Mouse (Mus musculus) stomach, embryonic 15.5 days (tissue): ENCODE results near the gene Trpm1. TPM values are rescaled to one million over a fixed set of nuclear protein-coding genes. Genes with fewer than 3 reads are reported as not detected.

ENCODE experiments used
- ATAC-seq: fragments of 200-750 bp; cut with Nextera tagmentation; 2 replicates; pipeline ENCODE4 v1.8.0; 2017; ENCODE audit warnings: low read depth, moderate number of reproducible peaks, moderate TSS enrichment; ENCODE audit not compliant: insufficient read depth, low FRiP score
- H3K27ac ChIP-seq: fragments of 300-500 bp; sonication (generic); 2 replicates; pipeline ENCODE4 v1.5.1; 2015; ENCODE audit warnings: mild to moderate bottlenecking, inconsistent platforms
- H3K27me3 ChIP-seq: fragments of 300-500 bp; sonication (generic); replicated peaks from 2 replicates; pipeline ENCODE4 v1.6.1; 2015; ENCODE audit warnings: inconsistent platforms
- H3K36me3 ChIP-seq: fragments of 300-500 bp; sonication (generic); 2 replicates; pipeline ENCODE4 v1.6.1; 2015; ENCODE audit warnings: inconsistent platforms
- H3K4me1 ChIP-seq: fragments of 300-500 bp; sonication (generic); 2 replicates; pipeline ENCODE4 v1.6.1; 2015; ENCODE audit warnings: inconsistent platforms
- H3K4me2 ChIP-seq: fragments of 300-500 bp; sonication (generic); 2 replicates; pipeline ENCODE4 v1.6.1; 2015; ENCODE audit warnings: mild to moderate bottlenecking, inconsistent platforms
- H3K4me3 ChIP-seq: fragments of 300-500 bp; sonication (generic); replicated peaks from 2 replicates; pipeline ENCODE4 v1.5.1; 2015; ENCODE audit warnings: inconsistent platforms
- H3K9ac ChIP-seq: fragments of 300-500 bp; sonication (generic); 2 replicates; pipeline ENCODE4 v1.6.1; 2015; ENCODE audit warnings: inconsistent platforms
- H3K9me3 ChIP-seq: fragments of 300-500 bp; sonication (generic); 2 replicates; pipeline ENCODE4 v1.6.1; 2016; ENCODE audit warnings: inconsistent platforms
- WGBS: fragments of 180-500 bp; shearing (Covaris S2); methylation state at CpG from one replicate; pipeline ENCODE4 v1.1.7; 2015; 5-methylcytosine and 5-hydroxymethylcytosine counted together
- polyA plus RNA-seq: library from polyadenylated mRNA; unstranded; fragments of >200 nt; fragmentation: Nextera tagmentation; extraction: Ambion mirVana; gene quantifications from 2 replicates; pipeline ENCODE4 v1.2.1, GENCODE M21; 2015

Gene Trpm1
- polyA plus RNA-seq, 1 experiment from 2014 or later: 0.18 TPM

- no peak overlapping the region for H3K27ac ChIP-seq
- ATAC-seq: no peak
- no peaks in the 10 kb centered on the region for H3K9me3 ChIP-seq
- H3K27me3 ChIP-seq: no peaks in the 10 kb centered on the region
- no peaks in the 10 kb centered on the region for H3K36me3 ChIP-seq
- no peak overlapping the region for H3K4me3 ChIP-seq
- 64% methylated on average over 4 of the region's 4 CpGs for WGBS
- no peak overlapping the region for H3K9ac ChIP-seq
- H3K4me2 ChIP-seq: no peak overlapping the region
- no peaks in the 10 kb centered on the region for H3K4me1 ChIP-seq
Observed at GRCm38 (mm10) chr7:64239806-64240315, 86.2 kb downstream of the Trpm1 start.

GRCm38 (mm10) chr7:64242424-64242823, 88.8 kb downstream of the Trpm1 start:
- no peak for ATAC-seq
- Histone ChIP-seq H3K4me1 (no peaks in the 10 kb centered on the region), H3K4me2 (no peak overlapping the region), H3K9me3 (no peaks in the 10 kb centered on the region), H3K27me3 (no peaks in the 10 kb centered on the region), H3K27ac (no peak overlapping the region), H3K9ac (no peak overlapping the region), H3K36me3 (no peaks in the 10 kb centered on the region), H3K4me3 (no peak overlapping the region)
- 78% methylated on average over 4 of the region's 4 CpGs for WGBS

- no peak for ATAC-seq
- H3K9me3 ChIP-seq: no peaks in the 10 kb centered on the region
- H3K9ac ChIP-seq: no peak overlapping the region
- H3K4me2 ChIP-seq: no peak overlapping the region
- no peak overlapping the region for H3K27ac ChIP-seq
- no peaks in the 10 kb centered on the region for H3K36me3 ChIP-seq
- H3K4me1 ChIP-seq: no peaks in the 10 kb centered on the region
- H3K4me3 ChIP-seq: no peak overlapping the region
- no peaks in the 10 kb centered on the region for H3K27me3 ChIP-seq
- WGBS: 90% methylated on average over 6 of the region's 6 CpGs
Observed at GRCm38 (mm10) chr7:64244371-64244770, 90.7 kb downstream of the Trpm1 start.

GRCm38 (mm10) chr7:64246713-64247112, 93.1 kb downstream of the Trpm1 start:
- Histone ChIP-seq H3K27ac (no peak overlapping the region), H3K36me3 (no peaks in the 10 kb centered on the region), H3K9me3 (no peaks in the 10 kb centered on the region), H3K4me3 (no peak overlapping the region), H3K9ac (no peak overlapping the region), H3K4me1 (no peaks in the 10 kb centered on the region), H3K27me3 (no peaks in the 10 kb centered on the region), H3K4me2 (no peak overlapping the region)
- 65% methylated on average over 4 of the region's 4 CpGs for WGBS
- ATAC-seq: no peak

- no peaks in the 10 kb centered on the region for H3K9me3 ChIP-seq
- 72% methylated on average over 1 of the region's 1 CpGs for WGBS
- H3K4me1 ChIP-seq: no peaks in the 10 kb centered on the region
- no peak for ATAC-seq
- no peak overlapping the region for H3K4me3 ChIP-seq
- no peak overlapping the region for H3K27ac ChIP-seq
- no peak overlapping the region for H3K9ac ChIP-seq
- H3K4me2 ChIP-seq: no peak overlapping the region
- no peaks in the 10 kb centered on the region for H3K36me3 ChIP-seq
- H3K27me3 ChIP-seq: no peaks in the 10 kb centered on the region
Observed at GRCm38 (mm10) chr7:64248352-64248751, 94.7 kb downstream of the Trpm1 start.

GRCm38 (mm10) chr7:64249715-64250114, 96.1 kb downstream of the Trpm1 start:
- Histone ChIP-seq H3K27me3 (no peaks in the 10 kb centered on the region), H3K4me2 (no peak overlapping the region), H3K9ac (no peak overlapping the region), H3K4me3 (no peak overlapping the region), H3K27ac (no peak overlapping the region), H3K36me3 (no peaks in the 10 kb centered on the region), H3K4me1 (no peaks in the 10 kb centered on the region), H3K9me3 (no peaks in the 10 kb centered on the region)
- 33% methylated on average over 4 of the region's 4 CpGs for WGBS
- no peak for ATAC-seq

- H3K9me3 ChIP-seq: no peaks in the 10 kb centered on the region
- H3K4me3 ChIP-seq: no peak overlapping the region
- WGBS: 77% methylated on average over 7 of the region's 7 CpGs
- H3K27me3 ChIP-seq: no peaks in the 10 kb centered on the region
- no peak overlapping the region for H3K9ac ChIP-seq
- H3K4me1 ChIP-seq: no peaks in the 10 kb centered on the region
- H3K36me3 ChIP-seq: no peaks in the 10 kb centered on the region
- no peak overlapping the region for H3K4me2 ChIP-seq
- H3K27ac ChIP-seq: no peak overlapping the region
- ATAC-seq: no peak
Observed at GRCm38 (mm10) chr7:64250417-64250816, 96.8 kb downstream of the Trpm1 start.

- H3K4me1 ChIP-seq: no peaks in the 10 kb centered on the region
- no peak overlapping the region for H3K9ac ChIP-seq
- no peak for ATAC-seq
- H3K36me3 ChIP-seq: no peaks in the 10 kb centered on the region
- no peak overlapping the region for H3K27ac ChIP-seq
- H3K4me3 ChIP-seq: no peak overlapping the region
- WGBS: 82% methylated on average over 3 of the region's 3 CpGs
- H3K4me2 ChIP-seq: no peak overlapping the region
- H3K9me3 ChIP-seq: no peaks in the 10 kb centered on the region
- no peaks in the 10 kb centered on the region for H3K27me3 ChIP-seq
Observed at GRCm38 (mm10) chr7:64253736-64254135, 100.1 kb downstream of the Trpm1 start.

- peak overlapping the region; percentile 40; the same call in 1 of the 2 replicates for H3K27ac ChIP-seq
- no peak overlapping the region for H3K4me3 ChIP-seq
- H3K9ac ChIP-seq: no peak overlapping the region
- H3K36me3 ChIP-seq: no peaks in the 10 kb centered on the region
- no peaks in the 10 kb centered on the region for H3K9me3 ChIP-seq
- H3K4me1 ChIP-seq: no peaks in the 10 kb centered on the region
- H3K27me3 ChIP-seq: peaks cover 8% of the 10 kb centered on the region; the same call in 1 of the 2 replicates
- no peak for ATAC-seq
- H3K4me2 ChIP-seq: no peak overlapping the region
- 80% methylated on average over 13 of the region's 13 CpGs for WGBS
Observed at GRCm38 (mm10) chr7:64265502-64266279, 112.1 kb downstream of the Trpm1 start.

GRCm38 (mm10) chr7:64266587-64266986, 113.0 kb downstream of the Trpm1 start:
- H3K9me3 ChIP-seq: no peaks in the 10 kb centered on the region
- peak; percentile 63; the same call in 1 of the 2 replicates for ATAC-seq
- 88% methylated on average over 4 of the region's 4 CpGs for WGBS
- no peak overlapping the region for H3K27ac ChIP-seq
- no peak overlapping the region for H3K4me3 ChIP-seq
- no peak overlapping the region for H3K4me2 ChIP-seq
- H3K36me3 ChIP-seq: no peaks in the 10 kb centered on the region
- no peaks in the 10 kb centered on the region for H3K4me1 ChIP-seq
- H3K27me3 ChIP-seq: peaks cover 8% of the 10 kb centered on the region; the same call in 1 of the 2 replicates
- H3K9ac ChIP-seq: no peak overlapping the region

GRCm38 (mm10) chr7:64271926-64272325, 118.3 kb downstream of the Trpm1 start:
- no peaks in the 10 kb centered on the region for H3K9me3 ChIP-seq
- no peak for ATAC-seq
- H3K9ac ChIP-seq: no peak overlapping the region
- H3K4me2 ChIP-seq: no peak overlapping the region
- no peaks in the 10 kb centered on the region for H3K36me3 ChIP-seq
- H3K4me3 ChIP-seq: no peak overlapping the region
- WGBS: 34% methylated on average over 4 of the region's 4 CpGs
- no peak overlapping the region for H3K27ac ChIP-seq
- no peaks in the 10 kb centered on the region for H3K4me1 ChIP-seq
- peaks cover 8% of the 10 kb centered on the region; the same call in 1 of the 2 replicates for H3K27me3 ChIP-seq

- Histone ChIP-seq H3K4me1 (no peaks in the 10 kb centered on the region), H3K9ac (no peak overlapping the region), H3K4me3 (no peak overlapping the region), H3K27ac (no peak overlapping the region), H3K9me3 (no peaks in the 10 kb centered on the region), H3K36me3 (no peaks in the 10 kb centered on the region), H3K27me3 (no peaks in the 10 kb centered on the region), H3K4me2 (no peak overlapping the region)
- WGBS: 80% methylated on average over 4 of the region's 4 CpGs
- ATAC-seq: no peak
Observed at GRCm38 (mm10) chr7:64275518-64275917, 121.9 kb downstream of the Trpm1 start.
